Mouse (Mus musculus): ENCODE results near the gene Maml3.

Gene Maml3

DNA sequence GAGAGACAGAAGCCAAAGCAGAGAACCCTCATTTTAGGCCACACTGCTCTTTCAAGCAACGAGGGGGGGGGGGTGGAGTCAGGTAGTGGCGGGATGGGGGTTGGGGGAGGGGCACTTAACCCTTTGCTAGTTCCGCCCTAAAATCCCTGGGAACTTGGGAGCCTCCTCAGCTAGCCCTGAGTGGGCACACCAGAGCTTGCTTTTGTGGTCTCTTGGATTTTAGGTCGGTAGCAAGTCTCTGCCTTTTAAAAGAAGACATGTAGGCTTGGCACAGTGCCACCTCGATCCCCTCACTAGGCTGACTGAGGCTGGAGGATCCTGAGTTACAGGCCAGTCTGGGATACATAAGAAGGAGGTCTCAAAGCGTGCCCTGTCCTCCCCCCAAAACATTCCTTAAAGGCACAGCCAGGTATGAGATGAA lies 59.6 kb downstream of the Maml3 start:
- 28% methylated on average over 6 of the region's 6 CpGs for WGBS

DNA sequence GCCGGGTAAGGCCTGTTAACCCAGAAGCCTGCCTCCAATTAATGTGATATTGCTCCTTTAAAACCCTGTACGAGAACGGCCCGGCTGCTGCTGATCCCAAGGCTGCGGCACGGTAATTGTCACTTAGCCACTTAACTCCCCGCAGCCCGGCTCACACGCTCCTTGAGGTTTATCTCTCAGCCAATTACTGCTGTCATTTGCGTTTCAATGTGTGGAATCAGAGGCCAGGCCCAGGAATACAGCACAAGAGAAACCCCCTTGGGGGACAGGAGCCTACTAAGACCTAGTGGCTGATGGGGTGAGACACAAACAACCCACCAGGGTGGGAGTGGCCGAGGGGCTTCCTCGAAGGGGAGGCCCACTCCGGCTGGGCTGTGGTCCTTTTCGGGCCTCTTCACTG lies 60.2 kb downstream of the Maml3 start:
- 59% methylated on average over 14 of the region's 14 CpGs for WGBS

DNA sequence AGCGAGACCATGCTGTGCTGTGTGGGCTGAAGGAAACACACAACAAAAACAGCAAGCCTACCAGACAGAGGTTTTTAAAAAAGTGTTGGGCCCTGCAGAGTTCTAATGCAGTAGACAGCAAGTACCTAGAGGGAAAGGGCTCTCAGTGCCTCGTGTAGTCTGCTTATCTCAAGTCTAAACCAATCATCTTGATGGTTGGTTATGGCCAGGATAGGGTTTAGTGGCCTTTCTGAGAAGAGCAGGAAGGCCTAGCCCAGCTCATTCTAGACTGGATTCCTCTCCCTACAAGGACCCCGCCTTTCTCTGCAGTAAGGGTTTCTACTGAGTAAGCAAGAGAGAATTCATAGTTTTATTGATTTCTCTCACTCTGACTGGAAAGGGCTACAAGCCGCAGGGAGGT lies 61.0 kb downstream of the Maml3 start:
- 90% methylated on average over 4 of the region's 4 CpGs for WGBS

DNA sequence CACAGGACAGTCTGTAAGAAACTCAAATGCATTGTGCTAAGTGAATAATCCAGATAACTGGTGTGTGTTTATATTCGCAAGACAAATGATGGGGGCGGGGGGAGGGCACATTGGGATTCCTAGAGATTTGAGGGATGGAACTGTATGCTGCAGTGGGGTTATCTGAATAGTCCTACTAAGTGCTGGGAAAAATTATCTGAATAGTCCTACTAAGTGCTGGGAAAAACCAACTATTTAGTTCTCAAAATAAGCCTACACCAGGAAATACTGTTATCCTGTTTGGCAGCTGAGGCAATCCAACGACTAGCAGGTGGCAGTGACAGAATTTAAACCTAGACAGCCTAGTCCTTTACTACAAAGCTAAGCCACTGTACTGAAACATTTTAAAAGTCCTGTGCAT lies 62.2 kb downstream of the Maml3 start:
- WGBS = 86% methylated on average over 3 of the region's 3 CpGs

DNA sequence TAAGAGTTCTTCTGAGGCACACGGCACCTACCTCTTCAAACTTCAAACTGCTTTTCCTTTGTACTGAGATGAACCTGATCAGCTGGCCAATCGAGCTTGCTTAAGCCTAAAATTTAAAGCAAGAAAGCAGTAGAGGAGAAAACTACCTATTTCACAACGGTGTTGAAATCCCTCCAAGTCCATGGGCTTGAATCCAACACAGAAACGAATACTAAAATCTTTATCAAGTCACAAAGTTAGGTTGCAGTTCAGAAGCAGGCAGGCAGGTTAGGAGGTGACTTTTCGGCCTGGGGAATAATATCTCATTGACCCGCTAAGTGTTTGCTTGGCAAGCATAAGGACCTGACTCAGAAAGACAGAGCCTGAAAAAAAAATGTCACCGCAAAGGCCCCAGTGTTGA lies 64.9 kb downstream of the Maml3 start:
- WGBS = 82% methylated on average over 7 of the region's 7 CpGs

DNA sequence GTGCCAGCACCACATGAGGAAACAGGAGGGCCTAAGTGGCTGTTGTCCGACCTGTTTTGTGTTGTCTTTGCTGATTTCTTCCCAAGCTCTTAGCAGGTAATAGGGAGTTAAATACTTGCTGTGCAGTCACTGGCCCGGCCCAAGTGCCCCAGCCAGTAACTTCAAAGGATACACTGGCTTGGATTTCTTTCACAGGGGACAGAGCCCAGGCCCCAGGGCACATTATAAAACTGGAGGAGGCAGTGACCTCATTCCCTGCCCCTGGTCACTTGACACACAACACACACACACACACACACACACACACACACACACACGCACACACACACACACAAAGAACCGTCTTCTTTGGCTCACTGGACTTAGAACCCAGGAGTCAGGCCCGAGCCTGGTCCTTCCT lies 67.6 kb downstream of the Maml3 start:
- 86% methylated on average over 5 of the region's 5 CpGs for WGBS

DNA sequence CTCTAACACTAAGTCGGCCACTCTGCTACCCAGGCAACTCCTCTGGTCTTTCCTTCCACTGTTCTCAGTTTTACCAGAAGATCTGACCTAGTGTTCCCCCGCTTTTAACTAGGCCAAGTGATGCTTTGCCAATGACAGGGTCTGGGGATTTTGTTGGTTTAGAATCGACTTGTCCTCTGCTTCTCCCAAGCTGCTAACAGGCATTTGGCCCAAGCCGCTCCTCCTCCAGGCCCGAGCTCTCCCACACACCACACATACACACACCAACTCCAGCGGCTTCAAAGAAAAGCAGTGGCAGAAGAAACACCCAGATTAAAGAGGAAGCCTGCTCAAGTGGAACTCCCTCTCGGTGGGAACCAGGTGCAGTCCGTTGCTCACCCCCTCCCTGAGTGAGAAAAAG lies 69.5 kb downstream of the Maml3 start:
- WGBS = 30% methylated on average over 8 of the region's 8 CpGs

DNA sequence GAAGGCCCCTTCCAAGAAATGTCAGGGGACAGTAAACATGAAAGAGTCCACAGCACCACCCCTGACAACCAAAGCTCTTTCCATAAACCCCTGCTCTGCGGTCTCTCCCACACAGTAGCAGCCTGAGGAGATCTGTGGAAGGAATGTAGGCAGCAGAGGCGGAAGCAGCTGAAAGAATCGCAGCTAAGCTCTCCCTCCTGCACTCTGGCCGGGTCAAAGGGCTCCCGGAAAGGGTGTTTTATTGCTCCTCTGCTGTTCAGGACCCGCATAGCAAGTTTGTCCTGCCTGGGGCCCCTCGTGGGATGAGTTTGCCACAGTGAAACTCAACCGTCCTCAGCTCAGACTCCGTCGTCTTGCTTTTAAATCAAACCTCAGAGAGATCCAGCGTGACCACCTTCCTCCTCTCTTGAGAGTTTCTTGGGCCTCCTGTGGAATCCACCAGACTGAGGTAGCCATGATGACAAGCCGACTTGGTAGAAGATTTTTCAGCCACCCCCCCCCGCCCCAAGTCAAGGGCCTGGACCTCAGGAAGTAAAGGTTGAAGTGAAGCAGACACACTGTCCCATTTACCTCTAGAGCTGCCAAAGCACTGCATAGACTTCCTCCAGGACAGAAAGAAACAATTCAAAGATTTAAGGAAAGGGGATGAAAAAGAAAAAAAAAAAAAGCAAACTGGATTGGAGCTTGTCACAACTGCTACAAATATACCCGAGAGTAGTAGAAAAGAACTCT lies 70.9 kb downstream of the Maml3 start:
- WGBS = 75% methylated on average over 14 of the region's 14 CpGs

DNA sequence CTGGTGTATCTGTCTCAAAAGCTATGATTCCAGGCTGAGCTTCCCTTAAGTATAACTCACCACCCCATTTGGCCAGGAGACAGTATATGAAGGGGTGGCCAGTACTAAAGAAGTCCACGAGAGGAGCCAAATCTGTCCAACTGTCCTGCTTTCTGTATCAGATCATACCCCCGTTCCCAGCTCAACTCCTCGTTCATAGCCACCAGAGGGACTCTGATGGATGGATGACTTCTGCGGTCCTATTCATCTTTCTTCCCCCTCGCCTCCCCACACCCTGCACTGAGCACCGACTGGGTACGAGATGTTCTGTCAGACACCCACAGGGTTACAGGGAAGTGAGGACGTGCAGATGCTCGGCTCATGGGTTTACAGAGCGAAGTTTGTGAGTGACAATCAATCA lies 74.8 kb downstream of the Maml3 start:
- WGBS = 57% methylated on average over 10 of the region's 10 CpGs

DNA sequence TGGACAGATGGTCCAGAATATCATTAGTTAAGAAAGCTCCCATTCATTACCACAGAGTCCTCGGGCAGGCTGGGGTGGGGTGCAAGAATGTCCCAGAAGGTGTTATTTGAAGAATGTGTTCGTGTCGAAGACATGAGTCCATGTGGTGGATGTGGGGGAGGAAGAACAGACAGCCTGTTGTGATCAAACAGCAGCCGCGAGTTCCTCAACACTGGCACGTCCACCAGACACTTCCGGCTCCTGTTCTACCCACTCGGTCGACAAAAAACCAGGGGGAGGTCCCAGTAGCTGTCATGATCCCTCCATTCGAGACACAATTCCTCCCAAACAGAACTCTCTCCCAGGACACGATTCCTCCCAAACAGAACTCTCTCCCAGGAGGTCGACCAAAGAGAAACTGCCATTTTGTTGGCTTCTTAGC lies 75.2 kb downstream of the Maml3 start:
- WGBS = 26% methylated on average over 12 of the region's 12 CpGs

DNA sequence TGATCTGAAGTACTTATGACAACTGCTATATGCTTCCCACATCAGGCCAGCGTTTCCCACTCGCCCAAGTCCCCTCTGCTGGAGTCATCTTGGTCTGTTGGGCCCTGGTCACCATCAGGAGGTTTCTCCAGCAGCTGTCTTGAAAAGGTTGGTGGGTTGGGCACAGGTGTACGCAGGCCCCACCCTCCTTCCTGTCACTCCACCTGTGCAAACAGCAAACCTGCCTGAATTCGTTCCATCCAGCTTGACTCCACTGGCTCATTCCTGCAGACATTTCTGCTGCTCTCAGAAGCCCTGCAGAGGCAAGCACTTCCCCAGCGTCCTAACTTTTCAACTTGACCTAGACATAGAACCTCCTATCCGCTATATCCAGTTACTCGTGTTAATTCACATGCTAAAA lies 76.9 kb downstream of the Maml3 start:
- 94% methylated on average over 7 of the region's 7 CpGs for WGBS

DNA sequence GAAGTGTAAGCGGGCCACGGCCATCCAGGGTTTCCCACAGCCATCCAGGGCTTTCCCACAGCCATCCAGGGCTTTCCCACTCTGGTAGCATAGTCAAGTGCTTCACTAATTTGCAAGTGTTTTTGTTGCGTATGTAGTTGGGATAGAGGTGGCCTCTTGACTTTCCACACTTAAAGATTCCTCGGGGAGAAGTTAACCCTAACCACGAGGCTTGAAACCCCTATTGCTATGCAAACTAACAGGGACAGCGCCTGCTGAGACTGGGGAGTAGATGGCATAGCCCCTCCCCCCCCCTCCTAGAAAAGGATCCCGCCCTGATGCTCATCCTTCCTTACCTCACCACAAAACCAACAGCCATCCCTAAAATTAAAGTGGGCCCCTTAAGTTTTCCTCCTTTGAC lies 82.4 kb downstream of the Maml3 start:
- WGBS = 83% methylated on average over 7 of the region's 7 CpGs

DNA sequence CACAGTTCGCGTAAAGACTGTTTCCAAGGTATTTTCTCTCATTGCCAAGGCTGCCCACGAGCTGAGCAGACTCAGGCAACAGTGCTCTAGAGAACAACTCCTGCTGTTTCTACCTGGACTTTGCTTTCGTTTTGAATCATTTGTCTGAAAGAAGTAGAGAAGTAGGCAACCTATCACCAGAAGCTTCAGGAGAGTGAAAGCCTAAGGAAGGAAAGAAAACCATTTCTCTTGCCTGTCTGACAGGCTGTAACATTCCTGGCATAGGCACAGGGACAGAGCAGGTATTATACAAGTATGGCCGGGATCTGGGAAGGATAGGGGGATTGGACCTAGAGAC lies 86.8 kb downstream of the Maml3 start:
- WGBS = 44% methylated on average over 5 of the region's 5 CpGs

DNA sequence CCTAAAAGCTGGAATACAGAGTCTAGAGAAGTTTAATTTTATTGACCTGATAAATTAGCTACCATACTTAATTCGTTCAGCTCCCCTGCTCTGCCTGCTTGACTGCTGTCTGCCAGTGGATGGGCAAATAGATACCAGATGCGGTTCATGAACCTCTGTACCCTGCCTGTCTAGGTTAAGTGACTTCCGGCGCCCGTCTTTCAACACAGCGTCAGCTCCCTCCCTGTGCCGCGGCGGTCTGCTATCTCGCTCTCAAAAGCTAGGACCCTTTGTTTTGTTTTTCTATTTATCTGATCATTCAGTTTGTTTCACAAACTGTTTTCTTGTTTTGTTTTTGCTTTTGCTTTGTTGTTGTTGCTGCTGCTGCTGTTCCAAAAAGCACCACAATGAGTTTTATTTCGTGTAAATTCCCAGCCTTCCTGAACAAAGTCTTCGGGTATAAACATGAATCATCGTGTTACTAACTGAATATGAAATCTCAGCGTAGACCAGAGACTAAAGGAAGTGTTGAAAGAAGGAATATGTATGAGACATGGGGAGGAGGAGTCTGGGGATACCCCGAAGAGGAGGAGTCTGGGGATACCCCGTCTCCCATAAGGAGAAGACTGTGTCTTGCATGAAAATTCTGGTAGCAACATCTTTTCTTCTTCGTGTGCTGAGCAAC lies 87.3 kb downstream of the Maml3 start:
- WGBS = 45% methylated on average over 17 of the region's 17 CpGs

DNA sequence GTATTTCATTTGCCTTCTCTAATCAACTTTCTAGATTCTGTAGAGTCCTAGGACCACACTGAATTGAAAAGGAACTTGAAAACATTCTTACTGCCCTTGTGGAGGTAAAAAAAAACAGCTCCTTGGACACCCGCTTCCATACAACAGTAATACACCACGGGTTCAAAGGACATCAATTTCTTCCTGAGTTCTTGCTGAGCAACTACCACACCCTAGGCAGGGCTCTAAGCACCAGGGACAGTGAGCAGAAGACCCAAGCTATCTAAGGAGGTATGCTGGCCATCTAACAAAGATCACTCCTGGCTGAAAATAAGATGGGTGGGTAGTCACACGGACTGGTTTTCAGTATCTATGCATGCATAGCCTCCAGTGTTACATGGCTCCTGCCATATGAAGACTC lies 88.7 kb downstream of the Maml3 start:
- 92% methylated on average over 3 of the region's 3 CpGs for WGBS

DNA sequence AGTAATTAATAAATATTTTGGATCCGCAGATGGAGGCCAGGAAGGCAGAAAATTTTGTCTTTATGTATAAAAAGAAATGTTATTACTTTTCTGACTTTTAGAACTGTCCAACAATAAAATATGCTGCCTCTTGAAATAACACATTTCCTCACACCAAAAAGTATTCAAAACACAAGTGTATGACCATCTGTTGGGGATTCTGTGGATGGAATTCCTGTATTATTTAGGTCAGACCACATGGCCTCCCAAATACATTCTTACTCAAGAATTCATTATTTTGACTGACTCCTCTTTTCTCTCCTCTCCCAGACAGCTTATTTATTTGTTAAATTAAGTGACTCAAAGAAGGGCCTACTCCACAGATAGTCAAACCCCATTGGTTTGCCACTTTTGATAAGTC lies 89.3 kb downstream of the Maml3 start:
- 82% methylated on average over 1 of the region's 1 CpGs for WGBS

DNA sequence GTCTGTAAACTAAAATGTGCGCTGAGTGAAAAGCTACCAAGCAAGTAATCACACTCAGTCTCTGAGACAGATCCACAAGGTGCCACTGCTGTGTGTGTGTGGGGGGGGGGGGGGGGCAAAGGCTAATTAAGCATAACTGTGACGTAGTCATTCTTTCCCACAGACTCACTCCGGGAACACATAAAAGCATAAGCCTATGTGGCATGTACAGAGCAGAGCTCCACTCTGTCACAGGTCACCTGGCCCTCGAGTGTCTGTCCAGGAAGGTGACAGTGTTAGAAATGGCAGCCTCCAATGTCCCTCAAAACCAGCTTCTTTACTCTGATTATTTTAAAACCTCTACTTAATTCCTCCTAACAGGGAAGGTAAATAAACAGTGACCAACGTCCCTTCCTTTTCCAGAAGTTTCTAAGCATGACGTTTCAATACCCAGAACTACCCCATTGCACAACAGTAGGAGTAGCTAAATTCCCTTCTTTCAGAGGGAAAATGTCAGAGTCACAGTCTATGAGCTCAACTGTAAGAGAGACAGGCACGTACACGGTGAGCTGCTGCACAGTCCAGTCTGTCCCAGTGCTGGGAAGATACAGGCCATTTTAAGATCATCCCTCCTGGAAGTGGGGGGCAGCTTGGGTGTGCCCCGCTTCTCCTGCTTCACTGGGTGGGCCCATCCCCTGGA lies 93.7 kb downstream of the Maml3 start:
- WGBS = 75% methylated on average over 9 of the region's 9 CpGs

DNA sequence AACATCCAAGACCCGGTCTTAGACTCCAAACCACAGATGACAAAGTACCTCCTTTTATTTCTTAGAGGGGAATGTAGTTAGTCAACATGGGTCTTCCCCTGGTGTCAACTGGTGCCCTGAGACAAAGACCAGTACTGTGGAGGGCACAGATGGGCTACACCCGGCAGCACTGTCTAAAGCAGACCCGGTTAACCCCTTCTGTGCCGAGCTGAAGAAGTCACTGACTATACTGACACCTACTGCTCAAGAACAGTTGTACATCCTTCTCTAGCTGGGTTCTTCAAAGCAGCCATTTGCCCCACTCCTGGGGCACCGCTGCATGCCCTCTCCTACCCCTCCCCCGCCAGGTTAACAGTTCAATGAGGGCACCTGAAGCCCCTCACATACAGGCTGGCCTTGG lies 95.6 kb downstream of the Maml3 start:
- 31% methylated on average over 6 of the region's 6 CpGs for whole genome bisulfite sequencing

DNA sequence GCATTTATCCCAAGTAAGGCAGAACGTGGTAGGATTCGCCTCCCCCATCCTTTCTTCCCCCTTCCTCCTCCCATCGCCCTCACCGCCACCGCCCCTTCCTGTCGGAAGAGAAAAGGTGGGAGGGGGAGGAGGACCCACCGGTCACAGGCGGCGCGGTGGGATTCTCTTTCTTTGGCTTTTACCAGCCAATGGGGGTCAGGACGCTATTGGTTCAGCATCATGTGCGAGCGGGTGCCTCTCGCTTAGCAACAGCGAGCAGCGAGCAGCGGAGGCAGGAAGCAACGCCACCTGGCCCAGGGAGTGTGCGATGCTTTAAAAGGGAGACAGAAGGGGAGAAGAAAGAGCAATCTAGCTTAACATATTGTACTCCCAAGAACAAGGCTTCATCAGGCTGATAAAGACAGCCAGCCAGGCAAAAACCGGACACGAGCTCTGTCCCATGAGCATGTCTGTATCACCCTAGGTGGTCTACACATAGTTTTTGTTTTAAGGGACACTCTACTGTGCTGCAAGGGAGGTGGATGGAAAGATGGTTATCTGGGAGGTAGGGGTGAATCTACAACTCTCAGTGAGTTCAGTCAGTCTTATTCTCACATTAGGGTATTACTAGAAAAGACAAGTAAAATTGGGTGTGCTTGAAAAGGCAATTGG lies 97.1 kb downstream of the Maml3 start:
- 1% methylated on average over 21 of the region's 21 CpGs for WGBS

DNA sequence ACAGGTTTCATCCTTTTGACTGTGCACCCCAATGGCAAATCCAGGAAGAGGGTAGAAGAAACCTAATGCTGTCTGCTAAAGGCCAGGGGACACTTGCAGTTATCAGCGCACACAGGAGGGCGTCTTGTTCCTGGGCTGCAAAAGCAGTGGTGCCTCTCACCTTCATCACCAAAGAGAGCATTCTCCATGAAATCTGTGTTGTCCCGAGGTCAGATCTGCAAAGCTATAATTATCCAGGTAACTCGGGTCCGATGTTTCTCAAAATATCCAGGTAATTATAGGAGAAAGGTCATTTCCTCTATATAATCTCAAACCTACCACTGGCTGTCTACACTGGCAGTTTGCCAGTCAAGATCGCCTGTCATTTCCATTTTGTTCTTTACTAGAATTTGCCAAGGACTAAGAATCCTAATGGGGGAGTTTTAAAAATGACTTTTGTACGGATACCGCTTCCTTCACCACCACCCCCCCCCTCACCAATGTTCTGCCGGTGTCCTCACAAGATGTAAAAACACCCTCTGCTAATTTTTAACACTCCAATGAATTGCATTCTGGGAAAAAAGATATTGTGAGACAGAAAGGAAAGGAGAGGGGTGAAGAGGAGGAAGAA lies 98.0 kb downstream of the Maml3 start:
- WGBS = 33% methylated on average over 9 of the region's 9 CpGs

DNA sequence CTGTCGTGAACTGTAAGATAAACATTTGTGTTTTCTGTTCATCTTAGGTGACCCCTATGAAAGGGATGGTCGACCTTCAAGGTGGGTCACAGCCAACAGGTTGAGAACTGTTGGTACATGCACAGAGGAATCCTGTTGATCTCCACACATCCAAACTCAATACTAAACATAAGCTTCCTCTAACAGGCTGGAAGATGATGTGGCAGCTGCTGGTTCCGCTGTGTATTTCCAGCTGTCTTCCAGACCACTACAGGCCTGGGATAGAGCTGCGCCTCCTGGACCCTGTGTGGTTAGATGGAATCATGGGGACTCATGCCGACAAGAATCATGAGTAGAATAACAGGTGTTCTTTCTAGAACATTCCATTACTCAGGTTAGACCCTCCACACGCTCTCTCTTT lies 101.2 kb downstream of the Maml3 start:
- 96% methylated on average over 6 of the region's 6 CpGs for WGBS

DNA sequence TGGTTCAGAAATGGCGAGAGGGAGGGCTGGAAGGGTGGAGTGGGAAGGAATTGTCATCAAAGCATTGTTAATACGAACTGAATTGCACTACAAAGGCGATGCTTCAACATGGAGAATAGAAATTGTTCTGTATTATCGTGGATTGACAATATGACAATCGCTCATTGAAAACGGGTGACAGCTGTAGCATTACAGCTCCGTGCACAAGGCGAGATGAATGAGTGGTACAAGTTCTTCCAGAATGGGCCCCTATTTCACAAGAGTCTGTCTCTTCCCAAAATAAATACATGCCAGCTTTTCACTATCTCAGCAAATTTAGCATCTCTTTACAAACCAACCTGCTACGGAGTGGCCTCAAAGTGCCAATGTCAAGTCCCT lies 103.4 kb downstream of the Maml3 start:
- WGBS = 65% methylated on average over 9 of the region's 9 CpGs

Data from cerebral cortex, adult 2 months (tissue).